Mouse (Mus musculus): ENCODE measurements around the gene Usp3.

Gene Usp3

DNA sequence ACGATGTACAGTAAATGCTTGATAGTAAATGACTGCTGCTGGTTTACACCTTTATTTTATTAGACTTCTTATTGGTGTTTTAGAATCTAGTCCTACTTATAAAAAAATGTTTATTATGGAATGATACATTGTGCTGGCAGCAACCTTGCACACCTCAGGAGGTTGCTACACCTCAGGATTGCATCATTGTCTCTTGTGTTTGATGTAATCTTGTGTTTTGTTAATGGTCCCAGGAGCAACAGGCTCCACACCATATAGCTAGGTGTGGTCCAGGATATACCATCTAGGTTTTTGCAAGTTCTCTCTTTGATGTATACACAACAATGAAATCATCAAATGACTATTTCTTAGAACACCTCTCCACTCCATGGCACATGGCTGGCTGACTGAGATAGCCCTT is 11.0 kb upstream of the Usp3 start:
- DNase-seq (ENCODE audit: low spot score), result no peak

DNA sequence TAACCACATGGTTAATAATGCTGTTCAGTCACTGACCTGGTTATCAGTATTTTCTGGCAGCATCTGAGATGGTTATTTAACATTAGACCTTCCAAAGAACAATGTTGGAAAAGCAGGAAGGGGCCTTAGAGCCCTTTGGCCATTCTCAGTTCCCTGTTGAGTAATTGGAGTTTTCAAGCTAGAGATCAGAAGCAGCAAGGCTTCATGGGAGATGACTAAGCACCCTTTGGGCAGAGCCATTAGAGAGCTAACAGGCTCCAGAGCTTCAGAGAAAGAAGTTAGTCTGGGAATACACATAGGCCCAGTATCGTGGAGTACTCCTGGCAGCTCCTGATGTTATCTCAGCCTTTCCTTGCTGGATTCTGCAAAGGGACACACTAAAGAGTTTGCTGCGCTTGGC is 8.1 kb upstream of the Usp3 start:
- no peak for DNase-seq (ENCODE audit: low spot score)

DNA sequence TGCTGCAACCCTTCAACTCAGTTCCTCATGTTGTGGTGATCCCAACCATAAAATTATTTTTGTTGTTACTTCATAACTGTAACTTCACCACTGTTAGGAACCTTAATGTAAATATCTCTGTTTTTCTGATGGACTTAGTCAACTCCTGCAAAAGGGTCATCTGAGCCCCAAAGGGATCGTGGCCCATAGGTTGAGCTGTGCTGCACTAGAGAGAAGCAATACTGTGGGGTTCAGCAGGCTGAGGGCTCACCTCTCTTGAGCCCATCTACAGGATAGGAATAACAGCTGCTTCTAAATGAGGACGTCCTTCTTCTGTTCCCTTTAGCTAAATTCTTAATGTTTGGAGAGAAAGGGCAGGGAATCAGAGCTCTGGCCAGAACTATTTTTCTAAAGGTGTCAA is 7.6 kb upstream of the Usp3 start:
- DNase-seq (ENCODE audit: low spot score), result no peak

DNA sequence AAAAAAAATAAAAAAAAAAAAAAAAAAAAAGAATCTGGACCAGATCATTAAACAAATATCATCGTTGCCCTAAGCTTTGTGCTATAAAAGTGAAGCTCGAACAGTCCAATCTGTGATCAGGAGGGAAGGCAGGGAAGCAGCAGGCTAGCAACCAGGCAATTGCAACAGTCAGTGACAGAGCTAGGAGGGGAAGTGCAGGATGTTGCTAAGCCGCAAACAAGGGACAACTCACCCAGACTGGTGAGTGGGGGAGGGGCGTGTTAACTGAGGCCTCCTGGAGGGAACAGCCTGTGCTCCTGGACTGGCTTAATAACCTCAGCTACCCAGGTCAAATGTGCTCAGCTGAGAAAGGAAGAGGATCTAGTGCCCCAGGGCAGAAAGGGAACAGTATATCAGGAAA is 6.6 kb upstream of the Usp3 start:
- DNase-seq (ENCODE audit: low spot score), result no peak

DNA sequence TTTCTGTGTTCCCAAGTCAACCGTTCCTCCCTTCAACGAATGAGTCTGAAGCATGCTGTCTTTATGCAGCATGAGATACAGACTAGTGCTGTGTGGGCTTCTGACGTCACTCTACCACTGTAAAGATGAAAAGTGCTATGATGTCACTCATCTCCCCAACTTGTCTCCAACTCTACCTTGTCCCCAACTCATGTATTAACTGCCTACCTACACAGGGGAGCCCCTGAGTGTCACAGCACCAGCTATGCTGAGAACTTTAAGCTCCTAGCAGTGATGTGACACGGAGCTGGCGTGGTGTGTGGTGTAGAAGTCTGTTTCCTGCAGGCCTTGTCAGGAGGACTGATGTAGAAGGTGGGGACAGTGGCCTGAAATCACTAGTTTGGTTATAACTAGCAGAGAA is 5.7 kb upstream of the Usp3 start:
- no peak for DNase-seq (ENCODE audit: low spot score)

DNA sequence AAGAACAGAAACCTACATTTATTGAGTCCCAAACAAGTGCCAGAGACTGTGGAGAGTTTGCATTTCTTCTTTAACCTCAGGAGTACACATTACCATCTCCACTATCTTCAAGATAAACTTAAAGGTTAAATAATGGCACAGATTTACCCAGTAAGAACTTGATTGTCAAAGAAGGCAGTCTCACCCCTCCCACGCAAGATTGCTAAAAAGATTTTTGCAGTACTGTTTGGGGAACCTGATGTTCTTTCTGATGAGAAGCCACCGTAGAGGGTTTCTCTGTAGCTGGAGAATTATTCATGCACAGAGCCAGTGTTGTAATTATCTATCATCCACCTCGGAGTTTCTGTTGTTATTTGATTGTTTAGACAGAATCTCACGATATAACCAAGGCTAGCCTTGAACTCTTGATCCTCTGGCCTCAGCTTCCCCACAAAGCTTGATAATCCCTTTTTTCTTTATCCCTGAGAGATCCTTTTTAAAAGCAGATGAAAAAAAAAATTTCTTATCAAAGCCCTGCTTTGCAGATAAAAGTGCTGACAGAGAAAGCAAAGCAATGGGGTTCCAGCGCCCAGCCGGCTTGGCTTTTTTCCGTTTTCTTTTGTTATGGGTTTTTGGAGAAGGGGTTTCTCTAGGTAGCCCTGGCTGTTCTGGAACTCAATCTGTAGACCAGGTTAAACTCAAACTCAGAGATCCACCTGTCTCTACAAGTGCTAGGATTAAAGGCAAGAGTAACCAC is 4.7 kb upstream of the Usp3 start:
- no peak for DNase-seq (ENCODE audit: low spot score)

DNA sequence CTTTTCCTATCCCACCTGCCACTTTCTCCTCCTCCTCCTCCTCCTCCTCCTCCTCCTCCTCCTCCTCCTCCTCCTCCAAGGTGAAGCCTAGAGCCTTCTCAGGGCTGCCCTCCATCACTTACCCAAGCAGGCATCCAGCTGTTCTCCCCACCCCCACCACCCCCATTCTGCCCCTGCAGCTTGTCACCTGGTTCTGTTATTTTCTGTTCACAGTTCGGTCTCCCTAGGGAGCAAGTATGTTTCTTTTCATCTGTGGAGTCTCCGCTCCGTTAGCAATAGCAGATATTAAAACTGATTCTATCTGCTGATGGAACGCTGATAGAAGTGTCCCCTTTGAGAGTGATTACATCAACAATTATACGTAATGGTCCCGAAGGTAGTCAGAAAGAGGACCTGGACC is 4.1 kb upstream of the Usp3 start:
- DNase-seq (ENCODE audit: low spot score), result no peak

DNA sequence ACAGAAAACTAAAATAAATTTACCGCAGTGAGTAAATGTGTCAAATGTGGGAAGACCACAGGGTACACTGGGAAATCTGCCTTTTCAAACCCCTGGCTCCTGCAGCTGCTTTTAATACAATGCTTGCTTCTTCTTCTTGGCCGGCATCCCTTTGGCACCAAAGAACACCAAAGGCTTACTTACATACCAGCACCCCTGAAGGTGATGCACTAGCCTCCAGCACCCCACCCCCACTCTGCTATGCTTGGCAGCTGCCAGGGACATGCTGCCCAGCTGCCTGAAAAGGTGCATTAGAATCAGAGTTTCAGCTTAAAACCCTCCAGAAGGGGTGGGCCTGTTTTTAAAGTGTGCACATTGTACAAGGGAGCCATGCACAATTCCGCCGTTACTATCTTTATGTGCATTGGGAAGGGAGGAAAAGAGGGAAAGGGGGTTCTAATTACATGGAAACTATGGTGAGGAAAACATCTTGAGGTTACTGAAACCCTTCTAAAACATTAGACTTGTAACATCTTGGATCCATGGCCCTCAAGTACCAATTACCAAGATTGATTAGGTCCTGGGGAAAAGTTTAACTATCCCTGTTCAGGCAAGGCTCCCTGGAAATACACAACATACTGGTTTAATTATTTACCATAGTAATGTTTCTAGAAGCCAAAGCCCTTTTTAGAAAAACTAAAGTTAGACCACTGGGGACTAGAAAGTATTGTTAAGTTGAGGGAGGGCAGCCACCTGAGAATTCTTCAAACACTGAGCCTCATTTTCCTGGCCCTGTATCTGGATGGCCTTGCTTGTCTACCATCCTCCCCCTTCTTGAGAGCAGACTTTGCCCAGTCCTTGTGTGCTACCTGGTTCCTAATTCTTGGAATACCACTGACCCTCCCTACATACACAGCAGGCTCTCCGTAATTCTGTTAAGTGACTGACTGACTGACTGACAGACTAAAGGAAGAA is 3.1 kb upstream of the Usp3 start:
- no peak for DNase-seq (ENCODE audit: low spot score)

DNA sequence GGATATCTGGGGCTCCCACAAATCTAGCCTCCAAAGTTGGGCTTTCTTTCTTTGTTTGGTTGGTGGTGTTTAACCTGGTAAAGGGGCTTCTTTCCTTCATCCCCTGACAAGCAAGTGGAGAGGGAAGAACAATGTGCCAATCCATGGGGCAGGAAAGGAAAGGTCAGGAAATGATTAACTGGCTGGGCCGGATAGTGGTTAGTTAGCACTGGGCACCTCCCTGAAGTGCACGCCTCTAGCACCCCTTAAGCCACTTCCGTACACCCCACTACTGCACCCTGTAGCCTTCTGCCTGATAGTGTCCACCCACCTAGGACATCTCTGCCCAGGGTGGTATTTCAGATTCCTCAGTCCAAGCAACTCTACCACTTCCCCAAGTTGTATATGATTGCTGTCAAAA is 1.1 kb upstream of the Usp3 start:
- no peak for DNase-seq (ENCODE audit: low spot score)

DNA sequence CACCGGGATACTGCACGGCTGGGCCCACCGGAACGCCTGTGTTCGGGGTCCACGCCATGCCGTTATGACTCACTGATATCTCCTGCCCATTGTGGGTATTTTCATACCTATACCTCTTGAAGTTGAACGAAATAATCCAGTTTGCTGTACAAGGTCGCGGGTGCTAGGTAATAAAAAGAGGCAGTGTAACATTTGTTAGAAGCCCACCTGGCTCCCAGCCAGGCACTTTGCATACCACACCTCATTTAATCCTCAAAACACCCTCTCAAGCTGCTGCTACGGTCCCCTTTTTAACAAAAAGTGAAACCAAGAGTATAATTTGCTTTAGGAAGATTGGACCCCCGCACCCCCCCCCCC is 649 bp upstream of the Usp3 start:
- no peak for DNase-seq (ENCODE audit: low spot score)

DNA sequence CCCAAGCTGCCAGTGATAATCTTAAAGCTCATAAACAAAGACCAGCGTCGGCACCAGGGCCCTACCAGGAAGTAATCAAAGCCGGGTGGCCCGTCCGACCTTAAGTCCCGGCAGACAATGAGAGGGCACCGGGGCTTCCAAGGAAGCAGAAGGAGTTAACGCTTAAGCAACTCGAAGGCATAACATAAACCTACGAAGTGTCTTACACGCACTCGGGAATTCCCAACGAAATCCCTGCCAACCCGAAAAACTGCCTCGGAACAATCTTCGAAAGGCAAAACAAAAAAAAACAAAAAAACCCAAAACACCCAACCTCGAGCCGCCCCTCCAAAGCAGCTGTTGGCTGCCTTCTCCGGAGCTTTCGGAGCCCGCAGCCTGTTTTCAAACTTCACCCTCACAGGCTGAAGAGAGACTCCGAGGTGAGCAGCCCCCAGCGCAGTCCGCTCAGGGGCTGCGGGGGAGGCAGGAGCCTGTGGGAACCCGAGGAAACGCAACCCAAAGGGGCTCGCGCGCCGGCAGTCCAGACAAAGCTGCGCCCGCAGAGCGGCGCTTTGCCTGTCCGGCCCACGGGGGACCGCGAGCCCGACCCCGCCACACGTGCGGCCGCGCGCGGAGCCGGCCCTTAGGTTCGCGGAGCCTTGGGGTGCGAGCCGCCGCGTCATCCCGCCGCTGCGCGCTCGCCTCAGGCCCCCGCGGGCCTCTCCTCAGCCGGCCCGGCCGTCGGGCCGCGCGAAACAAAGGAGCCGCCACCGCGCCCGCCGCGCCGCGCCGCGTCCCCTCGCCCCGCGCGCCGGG is 894 bp downstream of the Usp3 start:
- peak; percentile 52 for DNase-seq (ENCODE audit: low spot score)

DNA sequence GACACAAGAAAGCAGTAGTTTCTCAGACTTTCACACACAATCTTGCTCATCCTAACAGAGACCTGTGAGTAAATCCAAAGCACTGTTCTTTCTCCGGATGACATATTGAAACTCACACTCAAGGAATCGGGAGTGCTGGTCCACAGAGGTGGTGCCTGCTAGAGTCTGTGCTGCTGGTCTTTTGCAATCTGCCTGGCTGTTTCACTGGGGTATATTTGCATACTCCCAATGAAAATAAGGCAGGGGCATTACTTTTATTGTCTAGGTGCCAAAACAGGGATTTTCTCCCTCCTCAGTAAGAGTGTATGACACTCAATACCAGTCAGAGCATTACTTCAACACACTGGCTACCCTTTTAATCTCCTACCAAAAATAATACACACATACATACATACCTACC is 2.9 kb downstream of the Usp3 start:
- DNase-seq (ENCODE audit: low spot score), result no peak

DNA sequence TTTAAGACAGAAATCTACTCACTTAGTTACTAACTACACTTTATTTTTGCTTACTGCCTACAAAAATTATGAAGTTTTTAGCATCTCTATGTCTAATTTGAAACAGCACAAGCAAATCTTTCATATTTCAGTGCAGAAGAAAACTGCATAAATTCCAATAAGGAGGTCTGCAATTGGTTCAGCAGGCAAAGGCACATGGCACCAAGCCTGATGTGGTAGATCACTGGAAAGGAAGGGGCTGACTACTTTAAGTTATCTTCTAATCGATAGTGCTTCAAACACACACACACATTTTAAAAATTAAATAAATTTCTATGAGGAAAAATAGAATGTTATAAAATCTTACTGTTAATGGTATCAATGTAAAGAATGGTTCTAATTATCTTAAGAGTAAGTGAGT is 5.9 kb downstream of the Usp3 start:
- no peak for DNase-seq (ENCODE audit: low spot score)

DNA sequence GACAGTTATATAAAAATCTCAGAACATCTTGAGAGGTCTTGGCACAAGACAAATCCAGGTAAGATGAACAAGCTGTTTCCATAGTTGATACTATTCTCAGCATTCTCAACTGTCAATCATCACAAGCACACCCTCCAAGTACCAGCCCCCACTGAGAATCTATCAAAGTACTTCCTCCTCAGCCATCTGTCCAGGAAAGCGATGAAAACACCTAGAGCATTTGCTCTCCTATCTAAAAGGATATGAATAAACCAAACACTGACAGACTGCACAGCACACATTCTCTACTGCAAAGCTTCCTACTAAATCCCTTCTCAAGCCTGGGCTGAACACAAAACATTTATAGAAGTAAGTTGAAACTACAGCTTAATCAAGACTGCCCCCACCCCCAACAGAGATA is 6.4 kb downstream of the Usp3 start:
- no peak for DNase-seq (ENCODE audit: low spot score)

DNA sequence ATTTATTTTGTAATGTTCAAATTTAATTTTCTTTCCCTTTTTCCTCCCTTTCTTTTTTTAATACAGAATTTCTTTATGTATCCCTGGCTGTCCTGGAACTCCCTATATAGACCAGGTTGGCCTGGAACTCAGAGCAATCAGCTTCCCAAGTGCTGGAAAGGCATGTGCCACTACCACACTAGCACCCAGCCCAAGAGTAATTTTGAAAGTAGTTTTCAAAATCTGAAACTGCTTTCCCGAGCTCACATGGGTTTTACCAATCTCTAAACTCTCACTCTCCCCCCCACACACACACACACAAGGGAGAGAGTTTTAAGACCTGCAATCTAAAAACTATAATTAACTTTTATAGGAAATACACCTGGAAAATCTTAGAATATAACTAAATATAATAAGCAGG is 7.8 kb downstream of the Usp3 start:
- no peak for DNase-seq (ENCODE audit: low spot score)

DNA sequence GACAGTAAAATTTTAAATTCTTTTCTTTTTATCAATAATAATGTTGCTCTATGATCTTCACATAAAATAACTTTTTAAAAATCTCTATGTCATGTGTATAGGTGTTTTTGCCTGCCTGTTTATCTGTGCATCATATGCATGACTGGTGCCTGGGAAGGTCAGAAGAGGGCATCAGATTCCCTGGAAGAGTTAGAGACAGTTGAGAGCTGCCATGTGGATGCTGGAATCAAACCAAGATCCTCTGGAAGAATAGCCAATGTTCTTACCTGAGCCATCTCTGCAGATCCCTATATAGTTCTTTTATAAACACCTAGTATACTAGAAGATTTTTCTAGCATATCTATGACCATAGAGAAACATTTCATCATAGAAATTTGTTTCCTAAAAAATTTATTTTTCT is 8.8 kb downstream of the Usp3 start:
- DNase-seq (ENCODE audit: low spot score), result no peak

DNA sequence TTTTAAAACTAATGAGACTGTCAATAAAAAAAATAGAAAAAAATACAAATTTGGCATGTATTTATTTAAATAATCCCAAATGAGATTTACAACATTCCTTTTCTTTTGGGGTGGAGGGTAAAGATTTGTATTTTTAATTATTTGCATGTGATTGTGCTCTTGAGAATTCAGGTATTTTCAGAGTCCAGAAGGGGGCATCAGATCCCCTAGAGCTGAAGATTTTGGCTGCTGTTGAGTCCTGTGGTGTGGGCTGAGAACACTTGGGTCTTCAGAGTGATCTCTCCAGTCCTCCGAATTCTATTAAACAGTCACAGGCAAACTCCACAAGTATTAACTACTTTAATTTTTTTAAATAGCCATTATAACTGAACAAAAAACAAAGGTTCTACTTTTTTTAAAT is 9.7 kb downstream of the Usp3 start:
- no peak for DNase-seq (ENCODE audit: low spot score)

DNA sequence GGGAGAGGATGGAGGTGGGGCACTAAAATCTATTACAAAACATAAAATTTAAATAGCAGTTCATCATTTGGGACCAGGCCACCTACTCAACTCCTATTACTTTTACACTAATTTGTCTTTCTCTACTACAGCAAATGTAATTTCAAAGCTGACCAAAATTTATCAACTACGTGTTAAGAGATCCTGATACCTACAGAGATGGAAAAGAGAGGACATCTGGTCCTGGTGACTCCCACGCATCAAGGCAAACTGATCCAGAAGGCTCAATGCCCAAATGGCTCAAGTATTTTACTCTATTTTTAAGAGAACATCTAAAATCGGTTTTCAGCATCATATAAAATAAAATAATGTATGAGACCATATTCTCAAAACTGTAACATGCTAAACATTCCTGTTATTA is 11.2 kb downstream of the Usp3 start:
- DNase-seq (ENCODE audit: low spot score), result no peak

DNA sequence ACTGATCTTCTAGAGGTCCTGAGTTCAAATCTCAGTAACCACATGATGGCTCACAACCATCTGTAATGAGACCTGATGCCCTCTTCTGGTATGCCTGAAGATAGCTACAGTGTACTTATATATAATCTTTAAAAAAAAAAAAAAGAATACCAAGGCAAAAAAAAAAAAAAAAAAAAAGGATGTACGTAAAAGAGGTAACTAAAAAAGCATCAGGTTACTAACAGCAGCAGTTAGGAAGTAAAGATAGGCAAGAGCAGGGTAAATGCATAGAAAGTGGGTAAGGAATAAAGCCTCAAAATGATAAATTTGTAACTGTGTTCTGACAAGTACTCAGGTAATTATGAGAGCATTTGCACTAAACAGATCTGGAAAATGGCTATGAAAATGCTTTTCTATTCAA is 12.2 kb downstream of the Usp3 start:
- DNase-seq (ENCODE audit: low spot score), result no peak

DNA sequence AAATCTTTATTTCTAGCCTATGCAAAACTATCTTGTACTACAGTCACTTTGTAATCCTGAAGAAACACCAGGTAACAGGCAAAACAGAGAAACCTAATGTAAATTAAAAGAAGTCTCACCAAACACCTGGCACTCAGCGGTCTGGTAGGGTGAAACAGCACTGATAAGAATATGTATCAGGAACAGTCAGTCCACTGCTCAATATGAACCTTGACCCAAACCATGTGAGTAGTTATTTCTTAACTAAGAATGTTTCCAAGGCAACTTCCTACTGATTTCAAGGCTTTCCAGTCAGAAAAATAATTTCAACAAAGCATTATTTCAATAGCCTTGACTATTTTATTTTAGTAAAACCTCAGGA is 17.1 kb downstream of the Usp3 start:
- DNase-seq (ENCODE audit: low spot score), result no peak

DNA sequence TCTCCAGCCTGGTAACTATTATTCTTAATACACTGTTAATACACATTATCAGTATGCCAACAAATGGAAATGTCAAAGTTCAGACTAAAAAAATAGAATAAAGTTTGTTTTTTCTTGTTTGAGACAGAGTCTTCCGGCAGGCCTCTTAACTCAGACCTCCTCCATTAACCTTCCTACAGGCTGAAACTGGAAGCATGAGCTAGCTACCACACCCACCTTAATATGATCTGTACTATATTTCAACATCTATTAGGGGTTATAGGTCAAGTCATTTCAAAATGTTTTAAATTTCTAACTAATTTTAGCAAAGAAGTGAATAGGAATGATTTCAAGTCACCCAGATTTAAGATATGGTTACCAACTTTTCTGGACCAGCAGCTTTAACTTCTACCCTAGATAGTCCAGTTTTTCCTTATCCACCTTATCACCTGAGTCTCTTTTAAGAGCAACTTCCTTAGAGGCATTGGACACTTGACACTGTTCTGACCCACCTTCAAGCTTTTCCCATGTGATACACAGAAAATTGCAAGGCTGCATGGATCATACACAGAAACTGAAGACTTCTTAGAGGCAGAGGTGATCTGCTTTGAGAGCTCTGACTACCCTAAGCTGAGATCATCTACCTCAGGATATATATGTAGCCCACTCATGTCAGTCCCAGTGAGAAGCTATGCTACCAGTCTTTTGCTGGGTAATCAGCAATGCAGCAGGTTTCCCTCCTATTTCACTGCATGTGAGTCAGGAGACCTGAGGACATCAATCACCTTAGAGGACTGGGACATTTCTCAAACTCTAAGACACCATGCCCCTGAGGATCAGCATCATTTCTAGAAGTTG is 17.7 kb downstream of the Usp3 start:
- DNase-seq (ENCODE audit: low spot score), result no peak
